Mouse (Mus musculus) heart, embryonic 13.5 days (tissue): ENCODE results near the gene Efna5. TPM values are rescaled to one million over a fixed set of nuclear protein-coding genes. Genes with fewer than 3 reads are reported as not detected.

ENCODE experiments used
- ATAC-seq: fragments of 200-750 bp; cut with Nextera tagmentation; 2 replicates; pipeline ENCODE4 v1.8.0; 2017; ENCODE audit warnings: moderate TSS enrichment; ENCODE audit not compliant: insufficient number of reproducible peaks, low FRiP score, low TSS enrichment; ENCODE audit errors: extremely low read depth
- H3K27ac ChIP-seq: fragments of 300-500 bp; sonication (generic); replicated peaks from 2 replicates; pipeline ENCODE4 v1.5.1; 2015; ENCODE audit warnings: moderate library complexity, mild to moderate bottlenecking, inconsistent platforms
- H3K27me3 ChIP-seq: fragments of 300-500 bp; sonication (generic); replicated peaks from 2 replicates; pipeline ENCODE4 v1.6.1; 2015; ENCODE audit warnings: mild to moderate bottlenecking, inconsistent platforms
- H3K36me3 ChIP-seq: fragments of 300-500 bp; sonication (generic); 2 replicates; pipeline ENCODE4 v1.6.1; 2015; ENCODE audit warnings: mild to moderate bottlenecking, inconsistent platforms
- H3K4me1 ChIP-seq: fragments of 300-500 bp; sonication (generic); 2 replicates; pipeline ENCODE4 v1.6.1; 2015; ENCODE audit warnings: inconsistent platforms
- H3K4me2 ChIP-seq: fragments of 300-500 bp; sonication (generic); 2 replicates; pipeline ENCODE4 v1.6.1; 2015; ENCODE audit warnings: inconsistent platforms, mild to moderate bottlenecking, moderate library complexity
- H3K4me3 ChIP-seq: fragments of 300-500 bp; sonication (generic); 2 replicates; pipeline ENCODE4 v1.5.1; 2015; ENCODE audit warnings: moderate library complexity, mild to moderate bottlenecking, inconsistent platforms
- H3K9ac ChIP-seq: fragments of 300-500 bp; sonication (generic); 2 replicates; pipeline ENCODE4 v1.6.1; 2015; ENCODE audit warnings: inconsistent platforms, mild to moderate bottlenecking, moderate library complexity
- H3K9me3 ChIP-seq: fragments of 300-500 bp; sonication (generic); 2 replicates; pipeline ENCODE4 v1.6.1; 2016; ENCODE audit warnings: inconsistent platforms
- WGBS: fragments of 180-500 bp; shearing (Covaris S2); methylation state at CpG from one replicate; pipeline ENCODE4 v1.1.7; 2015; ENCODE audit warnings: mixed read lengths; 5-methylcytosine and 5-hydroxymethylcytosine counted together
- polyA plus RNA-seq: library from polyadenylated mRNA; unstranded; fragments of >200 nt; fragmentation: Nextera tagmentation; extraction: Ambion mirVana; gene quantifications from 2 replicates; pipeline ENCODE4 v1.2.1, GENCODE M21; 2015

Efna5 gene
- polyA plus RNA-seq, 1 experiment from 2014 or later = 22.0 TPM

DNA sequence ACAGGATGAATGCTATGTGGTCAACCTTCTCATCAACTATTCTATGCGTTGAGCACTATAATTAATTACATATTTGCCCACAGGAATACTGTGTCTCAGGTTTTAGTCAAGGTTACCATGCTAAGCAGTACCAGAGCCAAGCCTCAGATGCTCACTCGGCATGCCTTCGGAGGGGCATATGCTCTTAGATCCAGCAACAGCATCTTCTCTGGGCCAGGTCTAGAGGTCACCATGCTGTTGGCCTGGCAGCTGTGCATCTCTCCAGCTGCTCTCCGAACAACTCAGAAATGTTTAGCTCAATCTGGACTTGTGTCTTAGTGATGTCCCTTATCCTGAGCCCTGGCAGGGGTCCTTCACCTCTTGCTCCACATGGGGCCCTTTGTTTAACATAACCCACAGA is 114.4 kb downstream of the Efna5 start:
- peaks cover 3% of the 10 kb centered on the region; the same call in 1 of the 2 replicates for H3K4me1 ChIP-seq
- H3K4me3 ChIP-seq = no peak overlapping the region
- WGBS = 78% methylated on average over 4 of the region's 4 CpGs
- H3K27ac ChIP-seq = no peak overlapping the region
- no peaks in the 10 kb centered on the region for H3K9me3 ChIP-seq
- H3K27me3 ChIP-seq = no peaks in the 10 kb centered on the region
- ATAC-seq = no peak
- no peaks in the 10 kb centered on the region for H3K36me3 ChIP-seq
- H3K9ac ChIP-seq = no peak overlapping the region
- H3K4me2 ChIP-seq = no peak overlapping the region

DNA sequence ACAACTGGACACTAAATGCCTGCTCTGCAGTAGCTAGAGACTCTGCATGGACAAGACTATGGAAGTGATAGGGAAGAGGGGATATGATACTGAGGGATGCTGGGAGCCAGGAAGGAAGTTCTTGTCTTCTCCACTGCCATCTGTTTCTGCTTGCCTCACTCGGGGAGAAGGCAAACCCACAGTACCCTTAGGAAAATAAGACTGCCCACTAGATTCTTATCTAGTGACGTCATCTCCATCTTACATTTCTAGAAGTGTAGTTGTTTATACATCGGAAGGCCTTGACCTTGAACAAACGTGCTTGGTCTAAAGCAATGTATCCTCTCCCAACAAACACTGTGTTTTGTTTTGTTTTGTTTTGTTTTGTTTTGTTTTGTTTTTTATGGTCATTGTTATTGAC is 116.0 kb downstream of the Efna5 start:
- H3K4me2 ChIP-seq = no peak overlapping the region
- ATAC-seq = no peak
- no peak overlapping the region for H3K4me3 ChIP-seq
- WGBS = 63% methylated on average over 4 of the region's 4 CpGs
- H3K36me3 ChIP-seq = no peaks in the 10 kb centered on the region
- no peaks in the 10 kb centered on the region for H3K9me3 ChIP-seq
- H3K9ac ChIP-seq = no peak overlapping the region
- H3K27ac ChIP-seq = no peak overlapping the region
- no peaks in the 10 kb centered on the region for H3K27me3 ChIP-seq
- peaks cover 14% of the 10 kb centered on the region for H3K4me1 ChIP-seq

DNA sequence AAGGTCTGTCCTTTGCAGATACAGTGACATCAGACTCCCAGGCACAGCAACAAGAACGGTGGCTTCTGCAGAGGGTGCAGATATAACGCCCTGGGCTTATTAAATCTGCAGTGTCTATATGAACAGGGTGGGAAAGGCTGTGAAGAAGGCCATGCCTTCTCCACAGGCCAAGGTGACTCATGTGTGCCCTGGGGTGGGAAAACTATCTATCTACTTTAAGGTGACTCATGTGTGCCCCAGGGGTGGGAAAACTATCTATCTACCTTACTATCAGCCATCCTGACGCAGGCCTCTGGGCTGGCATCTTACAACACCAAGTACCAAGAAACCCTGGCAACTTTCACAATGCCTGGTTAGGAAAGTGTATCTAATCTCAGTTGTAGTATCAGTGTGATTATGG is 124.2 kb downstream of the Efna5 start:
- ATAC-seq = no peak
- Histone ChIP-seq H3K27me3 (no peaks in the 10 kb centered on the region), H3K4me1 (peaks cover 47% of the 10 kb centered on the region), H3K4me3 (no peak overlapping the region), H3K27ac (peak overlapping the region; percentile 62), H3K4me2 (no peak overlapping the region), H3K9me3 (no peaks in the 10 kb centered on the region), H3K9ac (peak overlapping the region; percentile 0; the same call in 1 of the 2 replicates), H3K36me3 (0 out of 2 replicates have a peak, but pooled peaks cover 6% of the 10 kb centered on the region)
- 42% methylated on average over 3 of the region's 3 CpGs for WGBS

DNA sequence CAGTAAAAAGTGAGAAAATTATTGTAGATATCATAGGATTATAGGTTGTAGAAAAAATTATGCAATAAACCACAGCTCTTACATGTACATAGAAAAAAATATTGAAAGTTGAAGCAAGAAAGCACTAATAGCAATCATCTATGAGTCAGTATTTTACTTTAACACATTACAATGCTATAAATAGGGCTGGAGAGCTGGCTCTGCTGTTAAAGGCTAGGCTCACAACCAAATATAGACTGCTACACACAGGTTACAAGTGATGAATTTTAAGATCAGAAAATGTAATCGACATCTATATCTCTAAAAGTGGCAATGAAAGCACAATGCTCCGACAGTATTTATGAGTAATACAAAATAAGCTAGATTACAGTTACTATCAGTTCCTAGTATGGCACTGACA is 125.5 kb downstream of the Efna5 start:
- Histone ChIP-seq H3K4me1 (peaks cover 48% of the 10 kb centered on the region), H3K9me3 (no peaks in the 10 kb centered on the region), H3K27me3 (no peaks in the 10 kb centered on the region), H3K27ac (peak overlapping the region; percentile 55), H3K4me2 (no peak overlapping the region), H3K36me3 (0 out of 2 replicates have a peak, but pooled peaks cover 6% of the 10 kb centered on the region), H3K9ac (no peak overlapping the region), H3K4me3 (no peak overlapping the region)
- 51% methylated on average over 2 of the region's 2 CpGs for WGBS
- no peak for ATAC-seq

DNA sequence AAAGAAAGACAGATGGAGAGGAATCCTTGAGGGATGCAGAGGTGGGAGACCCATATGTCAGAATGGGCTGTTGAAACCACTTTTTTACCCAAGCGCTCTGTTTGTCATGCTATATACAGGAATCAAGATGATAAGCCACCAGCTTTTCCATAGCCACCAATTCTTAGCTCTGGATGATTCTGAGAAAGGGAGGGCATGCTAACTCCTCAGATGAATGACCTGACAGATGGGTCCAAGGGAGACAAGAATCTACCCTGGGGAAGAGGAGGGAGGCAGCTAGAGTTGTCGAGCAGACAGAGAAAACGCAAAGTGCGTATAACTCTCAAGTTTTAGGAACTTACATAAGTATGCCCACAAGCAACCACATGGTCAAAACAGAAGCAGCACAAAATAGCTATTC is 126.5 kb downstream of the Efna5 start:
- Histone ChIP-seq H3K27me3 (no peaks in the 10 kb centered on the region), H3K36me3 (0 out of 2 replicates have a peak, but pooled peaks cover 2% of the 10 kb centered on the region), H3K9me3 (no peaks in the 10 kb centered on the region), H3K9ac (no peak overlapping the region), H3K4me3 (no peak overlapping the region), H3K4me1 (peaks cover 48% of the 10 kb centered on the region), H3K4me2 (no peak overlapping the region), H3K27ac (no peak overlapping the region)
- ATAC-seq = no peak
- 85% methylated on average over 4 of the region's 4 CpGs for WGBS

DNA sequence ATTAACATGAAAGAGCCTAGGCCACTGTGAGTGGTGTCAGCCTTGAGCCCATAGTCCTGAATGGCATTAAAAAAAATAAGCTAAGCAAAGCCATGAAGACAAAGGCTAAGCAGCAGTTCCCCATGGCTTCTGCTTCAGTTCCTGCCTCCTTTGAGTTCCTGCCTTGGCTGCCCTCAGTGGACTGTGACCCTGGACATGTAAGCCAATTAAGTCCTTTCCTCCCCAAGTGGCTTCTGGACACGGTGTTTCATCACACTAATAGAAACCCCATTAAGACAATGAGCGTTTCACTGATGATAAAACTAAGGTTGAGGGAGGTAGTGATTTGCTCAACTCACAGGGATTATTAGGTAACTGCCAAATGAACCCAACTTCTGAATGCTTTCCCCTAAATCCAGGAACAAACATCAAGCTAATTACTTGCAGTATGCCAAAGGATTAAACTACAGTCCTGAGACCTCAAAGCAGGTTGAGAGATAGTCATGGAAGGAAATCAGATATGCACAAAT is 128.7 kb downstream of the Efna5 start:
- no peak overlapping the region for H3K4me3 ChIP-seq
- no peaks in the 10 kb centered on the region for H3K9me3 ChIP-seq
- 64% methylated on average over 2 of the region's 2 CpGs for WGBS
- H3K9ac ChIP-seq = no peak overlapping the region
- no peaks in the 10 kb centered on the region for H3K27me3 ChIP-seq
- ATAC-seq = no peak
- no peak overlapping the region for H3K27ac ChIP-seq
- H3K4me1 ChIP-seq = peaks cover 54% of the 10 kb centered on the region
- no peaks in the 10 kb centered on the region for H3K36me3 ChIP-seq
- no peak overlapping the region for H3K4me2 ChIP-seq

DNA sequence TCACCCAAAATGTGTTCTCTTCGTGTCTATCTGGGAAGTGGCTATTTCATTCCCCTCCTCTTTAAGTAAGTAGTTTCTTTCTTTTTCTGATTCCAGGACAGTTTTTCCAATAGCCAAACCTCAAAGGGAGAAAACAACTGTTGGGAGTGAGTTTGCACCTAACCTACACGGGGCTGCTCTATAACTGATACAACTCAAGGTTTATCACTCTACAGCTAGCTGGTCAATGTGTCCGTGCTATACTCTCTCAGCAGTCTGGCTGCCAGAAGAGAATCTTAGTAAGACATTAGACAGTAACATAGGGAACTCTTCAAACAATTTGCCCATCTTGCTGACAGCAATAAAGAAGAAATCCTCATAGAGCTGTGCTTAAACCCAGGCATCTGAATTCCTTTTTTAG is 130.5 kb downstream of the Efna5 start:
- 46% methylated on average over 3 of the region's 3 CpGs for WGBS
- no peak overlapping the region for H3K4me3 ChIP-seq
- H3K4me1 ChIP-seq = peaks cover 37% of the 10 kb centered on the region
- no peaks in the 10 kb centered on the region for H3K27me3 ChIP-seq
- H3K4me2 ChIP-seq = no peak overlapping the region
- no peaks in the 10 kb centered on the region for H3K9me3 ChIP-seq
- no peak overlapping the region for H3K27ac ChIP-seq
- H3K9ac ChIP-seq = no peak overlapping the region
- ATAC-seq = no peak
- no peaks in the 10 kb centered on the region for H3K36me3 ChIP-seq

DNA sequence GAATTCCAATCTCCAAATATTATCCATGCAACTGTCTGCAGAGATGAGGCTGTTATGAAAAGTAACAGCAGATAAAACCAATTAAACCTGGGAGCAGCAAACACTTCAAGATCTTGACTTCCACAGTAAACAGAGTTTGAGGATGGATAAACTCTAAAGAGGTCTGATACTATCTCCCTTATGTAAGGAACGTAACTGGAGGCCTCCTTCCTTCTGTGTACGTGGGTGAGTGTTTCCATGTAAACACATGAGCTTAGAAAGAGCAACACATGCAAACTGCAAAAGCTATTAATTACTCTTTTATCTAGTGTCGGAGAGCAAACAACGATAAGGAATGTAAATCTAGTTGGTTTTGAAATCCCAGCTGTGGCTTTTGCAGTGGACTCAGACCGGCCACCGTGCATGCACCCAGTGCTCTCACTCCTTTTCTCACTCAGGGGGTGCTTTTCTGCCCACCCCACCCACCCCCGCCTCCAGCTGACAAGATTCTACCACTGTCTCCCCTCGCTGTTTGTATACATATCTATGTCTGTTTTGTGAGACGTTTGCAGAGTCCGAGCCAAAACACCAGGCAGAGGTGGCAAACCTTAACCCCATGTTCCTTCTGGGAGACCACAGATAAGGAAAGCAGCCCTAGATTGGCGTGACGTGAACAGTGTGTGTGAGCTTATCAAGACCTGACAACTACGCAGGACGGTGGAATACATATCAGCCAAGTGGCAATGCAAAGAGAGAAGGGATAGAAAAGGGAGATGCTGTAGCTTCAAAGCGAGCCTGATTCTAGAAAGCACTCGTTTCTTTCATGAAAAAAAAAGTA is 132.1 kb downstream of the Efna5 start:
- no peaks in the 10 kb centered on the region for H3K27me3 ChIP-seq
- peak overlapping the region; percentile 11 for H3K4me3 ChIP-seq
- H3K4me1 ChIP-seq = peaks cover 35% of the 10 kb centered on the region
- H3K27ac ChIP-seq = peak overlapping the region; percentile 53; the same call in 1 of the 2 replicates
- WGBS = 23% methylated on average over 16 of the region's 16 CpGs
- ATAC-seq = no peak
- no peaks in the 10 kb centered on the region for H3K36me3 ChIP-seq
- H3K4me2 ChIP-seq = peak overlapping the region; percentile 51
- no peaks in the 10 kb centered on the region for H3K9me3 ChIP-seq
- H3K9ac ChIP-seq = peak overlapping the region; percentile 67; the same call in 1 of the 2 replicates

DNA sequence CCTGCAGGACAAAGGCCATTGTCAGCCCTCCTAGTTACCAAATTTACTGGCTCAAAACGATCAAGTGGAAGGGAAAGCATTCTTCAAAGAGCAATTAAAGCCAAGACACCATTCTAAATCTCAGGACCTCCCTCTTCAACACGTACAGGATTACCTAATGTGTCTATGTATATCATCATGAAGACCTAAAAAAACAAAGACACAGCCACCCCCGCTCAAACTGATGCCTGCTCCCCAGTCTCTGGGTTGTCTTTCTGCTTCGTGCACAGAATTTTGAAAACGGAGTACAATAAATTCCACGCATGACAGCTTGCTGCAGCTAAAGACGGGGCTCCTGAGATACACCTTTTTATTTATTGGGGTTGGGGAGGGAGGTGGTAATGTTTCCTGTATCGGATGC is 133.7 kb downstream of the Efna5 start:
- Histone ChIP-seq H3K4me1 (peaks cover 45% of the 10 kb centered on the region), H3K27ac (no peak overlapping the region), H3K9me3 (no peaks in the 10 kb centered on the region), H3K4me2 (no peak overlapping the region), H3K27me3 (no peaks in the 10 kb centered on the region), H3K9ac (no peak overlapping the region), H3K36me3 (no peaks in the 10 kb centered on the region), H3K4me3 (no peak overlapping the region)
- 82% methylated on average over 8 of the region's 8 CpGs for WGBS
- no peak for ATAC-seq

DNA sequence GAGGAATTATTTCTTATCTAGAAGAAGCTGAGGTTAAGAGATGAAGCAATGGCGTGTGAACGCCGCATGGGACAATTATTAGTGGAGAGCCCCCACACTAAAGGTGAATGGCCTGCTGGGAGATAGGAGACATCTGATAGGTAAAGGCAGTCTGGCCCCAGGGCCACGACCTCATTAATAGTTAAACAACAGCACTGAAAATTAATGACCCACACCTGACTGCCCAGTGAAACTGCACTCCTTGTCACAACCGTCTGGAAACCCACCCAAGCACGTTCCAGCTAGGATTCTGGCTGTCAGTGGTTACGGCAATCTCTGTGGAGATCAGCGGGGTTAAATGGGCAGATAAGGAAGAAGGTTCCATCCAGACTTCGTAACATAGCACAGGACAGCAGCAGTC is 134.3 kb downstream of the Efna5 start:
- WGBS = 78% methylated on average over 9 of the region's 9 CpGs
- Histone ChIP-seq H3K4me2 (no peak overlapping the region), H3K9me3 (no peaks in the 10 kb centered on the region), H3K27ac (no peak overlapping the region), H3K36me3 (no peaks in the 10 kb centered on the region), H3K4me1 (peaks cover 49% of the 10 kb centered on the region), H3K27me3 (no peaks in the 10 kb centered on the region), H3K9ac (no peak overlapping the region), H3K4me3 (no peak overlapping the region)
- no peak for ATAC-seq

DNA sequence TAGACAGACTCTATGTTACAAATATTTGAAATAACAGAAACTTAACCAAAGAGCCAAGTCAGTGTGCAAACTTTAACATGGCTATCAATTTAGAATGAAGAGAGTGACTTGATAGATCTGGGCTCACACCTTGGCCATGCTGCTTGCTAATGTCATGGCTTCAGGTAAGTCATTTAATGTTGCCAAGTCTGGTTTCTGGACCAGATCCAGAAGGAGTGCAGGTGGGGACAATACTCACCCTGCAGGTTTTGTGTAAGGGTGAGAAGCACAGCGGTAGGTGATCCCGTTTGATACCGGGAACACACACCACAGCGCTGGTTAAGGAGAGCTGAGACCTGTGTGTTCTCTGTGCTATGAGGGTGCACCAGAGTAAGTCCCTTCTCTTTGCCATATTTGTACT is 135.8 kb downstream of the Efna5 start:
- H3K9ac ChIP-seq = no peak overlapping the region
- 97% methylated on average over 4 of the region's 4 CpGs for WGBS

DNA sequence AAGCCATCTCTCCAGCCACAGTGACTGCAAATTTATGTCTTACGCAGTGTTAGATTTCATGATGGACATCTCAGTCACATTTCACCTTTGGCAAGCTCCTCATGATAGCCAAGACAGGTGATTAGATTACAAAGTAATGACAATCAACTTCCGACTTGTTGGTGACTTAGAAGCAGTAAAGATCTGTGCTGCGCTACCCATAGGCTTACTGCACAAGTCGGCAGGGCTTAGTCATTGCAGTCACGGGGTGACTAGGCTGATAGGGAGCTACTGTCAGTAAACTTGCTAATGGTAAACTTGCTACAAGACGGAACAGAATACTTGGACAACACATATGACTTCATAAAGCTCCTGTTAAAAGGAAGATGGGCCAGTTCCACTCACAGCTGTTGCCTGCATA is 136.9 kb downstream of the Efna5 start:
- Histone ChIP-seq H3K9me3 (peaks cover under 1% of the 10 kb centered on the region; the same call in 1 of the 2 replicates), H3K27me3 (no peaks in the 10 kb centered on the region), H3K4me1 (peaks cover 34% of the 10 kb centered on the region), H3K9ac (no peak overlapping the region), H3K4me2 (no peak overlapping the region), H3K27ac (no peak overlapping the region), H3K36me3 (peaks cover under 1% of the 10 kb centered on the region; the same call in 1 of the 2 replicates), H3K4me3 (no peak overlapping the region)
- ATAC-seq = no peak
- WGBS = 68% methylated on average over 6 of the region's 6 CpGs

More for the DNA sequence above, 135.8 kb downstream of the Efna5 start:
- Histone ChIP-seq H3K27me3 (no peaks in the 10 kb centered on the region), H3K27ac (no peak overlapping the region), H3K4me3 (no peak overlapping the region), H3K36me3 (no peaks in the 10 kb centered on the region), H3K4me1 (peaks cover 42% of the 10 kb centered on the region), H3K4me2 (no peak overlapping the region), H3K9me3 (no peaks in the 10 kb centered on the region)
- no peak for ATAC-seq
